In genomic region chr12:98258371-98258844, GRCm38 (mm10) we compare ENCODE assay signal across 8 mouse cellular contexts. TPM values are rescaled to one million over a fixed set of nuclear protein-coding genes. Genes with fewer than 3 reads are reported as not detected.
DNase-seq lines count a peak whose midpoint lies in the region; ATAC-seq and TF ChIP-seq lines count a peak whose summit lies in the region.

No protein-coding gene starts in this region.

- ATAC-seq in erythroblast, adult 5-6 weeks (replicated peaks; ENCODE audit: low FRiP score, poor library complexity, severe bottlenecking), result no peak
- ATAC-seq in hindbrain, embryonic 16.5 days, result no peak
- ATAC-seq in liver, embryonic 16.5 days (ENCODE audit: low read depth), result peak; percentile 3; the same call in 1 of the 2 replicates

- TF ChIP-seq POLR2A in bone marrow macrophage, adult 2 months (IDR thresholded peaks at IDR 0.05; ENCODE audit: borderline replicate concordance, low read depth, low read length), result no peak

- H3K4me1 ChIP-seq in erythroblast, embryonic 14.5 days (ENCODE audit: control insufficient read depth), result peaks cover 16% of the 10 kb centered on the region
- H3K4me1 ChIP-seq in bone marrow macrophage, adult 2 months (ENCODE audit: control insufficient read depth, insufficient read depth, low read length), result peaks cover 48% of the 10 kb centered on the region
- 0 out of 2 replicates have a peak, but pooled peaks cover 2% of the 10 kb centered on the region for H3K4me1 ChIP-seq in hindbrain, embryonic 16.5 days (ENCODE audit: control insufficient read depth, insufficient read depth, low read depth, low read length)
- no peaks in the 10 kb centered on the region; the same call in 1 of the 2 replicates for H3K4me1 ChIP-seq in liver, embryonic 16.5 days (ENCODE audit: control insufficient read depth, low read depth, low read length)

- H3K36me3 ChIP-seq in erythroblast, embryonic 14.5 days (ENCODE audit: control insufficient read depth), result no peaks in the 10 kb centered on the region
- no peaks in the 10 kb centered on the region for H3K36me3 ChIP-seq in hindbrain, embryonic 16.5 days (ENCODE audit: control insufficient read depth, insufficient read depth, low read length)
- H3K36me3 ChIP-seq in liver, embryonic 16.5 days (ENCODE audit: control insufficient read depth, insufficient read depth), result no peaks in the 10 kb centered on the region

- H3K4me3 ChIP-seq in erythroblast, embryonic 14.5 days (replicated peaks), result peak overlapping the region; percentile 84
- H3K4me3 ChIP-seq in bone marrow macrophage, adult 2 months (ENCODE audit: insufficient read depth, low read length), result peak overlapping the region; percentile 93
- peak overlapping the region; percentile 84 for H3K4me3 ChIP-seq in hindbrain, embryonic 16.5 days (ENCODE audit: low read length)
- H3K4me3 ChIP-seq in liver, embryonic 16.5 days (ENCODE audit: low read depth, low read length), result peak overlapping the region; percentile 78

- peak overlapping the region; percentile 98 for H3K9ac ChIP-seq in hindbrain, embryonic 16.5 days (ENCODE audit: low read depth, low read length)
- H3K9ac ChIP-seq in liver, embryonic 16.5 days (ENCODE audit: low read depth, low read length), result peak overlapping the region; percentile 81

- no peaks in the 10 kb centered on the region for H3K27me3 ChIP-seq in erythroblast, embryonic 14.5 days (ENCODE audit: control insufficient read depth)
- no peaks in the 10 kb centered on the region for H3K27me3 ChIP-seq in hindbrain, embryonic 16.5 days (replicated peaks; ENCODE audit: control insufficient read depth, insufficient read depth, low read length)
- H3K27me3 ChIP-seq in liver, embryonic 16.5 days (ENCODE audit: control insufficient read depth, insufficient read depth, low read depth, low read length), result no peaks in the 10 kb centered on the region

- 1% methylated on average over 8 of the region's 8 CpGs for WGBS in hindbrain, embryonic 16.5 days
- WGBS in liver, embryonic 16.5 days (ENCODE audit: insufficient replicate concordance), result 2% methylated on average over 8 of the region's 8 CpGs

- peak overlapping the region; percentile 96 for H3K27ac ChIP-seq in bone marrow macrophage, adult 2 months (ENCODE audit: insufficient read depth, low read depth, low read length)
- H3K27ac ChIP-seq in hindbrain, embryonic 16.5 days (ENCODE audit: low read depth, low read length), result peak overlapping the region; percentile 98
- H3K27ac ChIP-seq in liver, embryonic 16.5 days (ENCODE audit: low read length), result peak overlapping the region; percentile 79

- H3K9me3 ChIP-seq in erythroblast, embryonic 14.5 days (ENCODE audit: control insufficient read depth, low read length), result no peaks in the 10 kb centered on the region
- H3K9me3 ChIP-seq in hindbrain, embryonic 16.5 days (ENCODE audit: control insufficient read depth, low read length), result no peaks in the 10 kb centered on the region
- no peaks in the 10 kb centered on the region for H3K9me3 ChIP-seq in liver, embryonic 16.5 days (replicated peaks; ENCODE audit: control insufficient read depth, low read length)

- no peak for TF ChIP-seq CTCF in bone marrow macrophage, adult 2 months (IDR thresholded peaks at IDR 0.05; ENCODE audit: low read depth, low read length)

- DNase-seq in adrenal gland, postnatal 36 days, result no peak
- no peak for DNase-seq in yolk sac, embryonic 10.5 days (ENCODE audit: low spot score)
- no peak for DNase-seq in layer of hippocampus, postnatal 36 days

- H3K4me2 ChIP-seq in hindbrain, embryonic 16.5 days (ENCODE audit: low read length), result peak overlapping the region; percentile 63
- peak overlapping the region; percentile 80 for H3K4me2 ChIP-seq in liver, embryonic 16.5 days (ENCODE audit: low read depth, low read length)

RNA-seq across cellular contexts. Expression of gene Galc, which starts 0.9 kb away (rescaled TPM):
- not detected in 2 replicates for polyA plus RNA-seq in erythroblast, embryonic 14.5 days (2012)
- 2.3 and 13.8 TPM in 2 replicates for total RNA-seq in erythroblast, adult 5-6 weeks (2015; ENCODE audit: low replicate concordance)
- 1.9 and 2.6 TPM in 2 replicates for total RNA-seq in erythroblast, adult 5-6 weeks (2017; ENCODE audit: low replicate concordance)
- 87.4 and 99.3 TPM in 2 replicates for polyA plus RNA-seq in bone marrow macrophage, adult 2 months (2012; ENCODE audit: insufficient read depth, insufficient read length, missing spikeins)
- 10.6 and 11.7 TPM in 2 replicates for polyA plus RNA-seq in hindbrain, embryonic 16.5 days (2015; fragmentation: Nextera tagmentation; extraction: Ambion mirVana)
- polyA plus RNA-seq in liver, embryonic 16.5 days (2015; fragmentation: Nextera tagmentation; extraction: Ambion mirVana), result 2.0 and 2.4 TPM in 2 replicates
- total RNA-seq in adrenal gland, postnatal 36 days (2021), result 10 to 100 TPM; 11.1 to 20.1 TPM
- 10 to 100 TPM; 23.7 to 24.9 TPM for total RNA-seq in layer of hippocampus, postnatal 36 days (2021)

RNA-seq across cellular contexts. Expression of gene Gpr65, which starts 10.0 kb away (rescaled TPM):
- polyA plus RNA-seq in erythroblast, embryonic 14.5 days (2012), result not detected in 2 replicates
- 9.0 and 10.9 TPM in 2 replicates for total RNA-seq in erythroblast, adult 5-6 weeks (2015; ENCODE audit: low replicate concordance)
- 7.9 and 10.0 TPM in 2 replicates for total RNA-seq in erythroblast, adult 5-6 weeks (2017; ENCODE audit: low replicate concordance)
- 120 and 122 TPM in 2 replicates for polyA plus RNA-seq in bone marrow macrophage, adult 2 months (2012; ENCODE audit: insufficient read depth, insufficient read length, missing spikeins)
- 0.24 and 0.31 TPM in 2 replicates for polyA plus RNA-seq in hindbrain, embryonic 16.5 days (2015; fragmentation: Nextera tagmentation; extraction: Ambion mirVana)
- polyA plus RNA-seq in liver, embryonic 16.5 days (2015; fragmentation: Nextera tagmentation; extraction: Ambion mirVana), result 2.9 and 3.1 TPM in 2 replicates
- 1 to 10 TPM; 1.3 to 1.4 TPM for total RNA-seq in adrenal gland, postnatal 36 days (2021)
- total RNA-seq in layer of hippocampus, postnatal 36 days (2021), result not detected

Comparison
In these comparisons a context has a peak if more than half of its experiments do, and no peak if none do; other contexts are left out.
1. RNA of gene Gpr65, which starts 10.0 kb away (polyA plus RNA-seq): 120 to 122 TPM in bone marrow macrophage, adult 2 months; 2.9 to 3.1 TPM in liver, embryonic 16.5 days, 0.24 to 0.31 TPM in hindbrain, embryonic 16.5 days and not detected in erythroblast, embryonic 14.5 days; every median in the first group is over 10 times any median in the second.
2. Peak in every context shown above with its lines, with median percentiles within 50 percentile points of each other: H3K4me3 ChIP-seq and H3K27ac ChIP-seq.